Mouse (Mus musculus) lung, adult 2 months (tissue): Measurements from ENCODE around the gene Inhbc.

Source experiments
- CTCF ChIP-seq: fragments of 200-500 bp; IDR thresholded peaks from 2 replicates; pipeline ENCODE4 v1.5.1; 2011; ENCODE audit warnings: mild to moderate bottlenecking, low read length, control low read depth; ENCODE audit not compliant: insufficient read depth
- POLR2A ChIP-seq: fragments of 200-500 bp; IDR thresholded peaks from 2 replicates; pipeline ENCODE4 v1.6.1; 2011; ENCODE audit warnings: low read depth, mild to moderate bottlenecking, control low read depth, low read length, borderline replicate concordance; ENCODE audit errors: extremely low read depth

GRCm38 (mm10) chr10:127340577-127341359, 29.5 kb downstream of the Inhbc start:
- no peak for TF ChIP-seq CTCF
- TF ChIP-seq POLR2A: no peak
